Mouse (Mus musculus): ENCODE measurements at regions not wholly inside any gene's neighbourhood (a gene's known extent, or its start where the extent isn't known, plus 50 kb on each side); places are given as distances from the start of the nearest gene placed in this dataset.

- H3K4me2 ChIP-seq (ENCODE audit: insufficient read depth, low read depth, poor library complexity, severe bottlenecking), result peak overlapping the region; percentile 52; the same call in 1 of the 2 replicates
- H3K79me2 ChIP-seq (replicated peaks; ENCODE audit: control insufficient read depth, extremely low read depth, insufficient read depth, poor library complexity, severe bottlenecking), result no peaks in the 10 kb centered on the region
- no peaks in the 10 kb centered on the region for H3K27me3 ChIP-seq (replicated peaks)
- in situ Hi-C loops (cut with MboI; ENCODE audit: low pct_ligation_motif_present, low pct_unique_long_range_greater_than_20kb, low sequenced_read_pairs), result no loop called here
- H3K9me3 ChIP-seq (replicated peaks; ENCODE audit: low read length), result peaks cover 12% of the 10 kb centered on the region
- peaks cover 9 to 55% of the 10 kb centered on the region in 2 experiments; a peak in 3 of 4 replicates for H3K4me1 ChIP-seq (ENCODE audit: control insufficient read depth in 1 of 2, insufficient read depth in 2 of 2)
- DNase-seq (ENCODE audit: extremely low read depth), result peak; percentile 75
- dilution Hi-C loops (cut with MboI; ENCODE audit: extremely low pct_ligation_motif_present, extremely low pct_unique_long_range_greater_than_20kb, low sequenced_read_pairs), result no loop called here
- H3K27ac ChIP-seq (ENCODE audit: insufficient read depth, low read depth), result peak overlapping the region; percentile 3; the same call in 1 of the 2 replicates
- no peak overlapping the region for H3K9ac ChIP-seq (ENCODE audit: insufficient read depth, low read depth)
- no peak overlapping the region for H3K4me3 ChIP-seq (replicated peaks in 1 of 3; ENCODE audit: low read depth in 2 of 3, low read length in 2 of 3, poor library complexity in 1 of 3)
- TF ChIP-seq IRF4 (IDR thresholded peaks at IDR 0.05; ENCODE audit: low read depth, low read length) (peak; percentile 26; the same call in 1 of the 2 replicates), EP300 (IDR thresholded peaks at IDR 0.05; ENCODE audit: low read length) (peak; percentile 34), ETS1 (conservative IDR thresholded peaks at IDR 0.05; ENCODE audit: low read depth, low read length) (peak; percentile 29; the same call in 1 of the 2 replicates), TBP (conservative IDR thresholded peaks at IDR 0.05; ENCODE audit: low read depth, low read length) (0 out of 2 replicates have a peak, but pooled peaks have one; percentile 22), MEF2A (IDR thresholded peaks at IDR 0.05; ENCODE audit: borderline replicate concordance, low read depth, low read length) (0 out of 2 replicates have a peak, but pooled peaks have one; percentile 48), CHD2 (IDR thresholded peaks at IDR 0.05; ENCODE audit: low read length) (no peak)
- H3K36me3 ChIP-seq (replicated peaks in 1 of 2; ENCODE audit: control insufficient read depth in 1 of 2, insufficient read depth in 1 of 2, low read length in 1 of 2), result no peaks in the 10 kb centered on the region
Observed at GRCm38 (mm10) chr11:16611741-16612140, 103.5 kb upstream of the Sec61g start.

GRCm38 (mm10) chr11:16612524-16612923, 104.2 kb upstream of the Sec61g start:
- H3K9me3 ChIP-seq (replicated peaks; ENCODE audit: low read length), result peaks cover 12% of the 10 kb centered on the region
- H3K27me3 ChIP-seq (replicated peaks), result no peaks in the 10 kb centered on the region
- no peak overlapping the region for H3K9ac ChIP-seq (ENCODE audit: insufficient read depth, low read depth)
- TF ChIP-seq BHLHE40 (IDR thresholded peaks at IDR 0.05; ENCODE audit: low read depth, low read length), result no peak
- no peak for TF ChIP-seq MAZ (IDR thresholded peaks at IDR 0.05; ENCODE audit: low read depth, low read length)
- TF ChIP-seq MYC (IDR thresholded peaks at IDR 0.05; ENCODE audit: low read depth, low read length), result no peak
- no peak for TF ChIP-seq MXI1 (IDR thresholded peaks at IDR 0.05; ENCODE audit: low read depth, low read length)
- TF ChIP-seq MEF2A (IDR thresholded peaks at IDR 0.05; ENCODE audit: borderline replicate concordance, low read depth, low read length), result no peak
- TF ChIP-seq TCF12 (IDR thresholded peaks at IDR 0.05; ENCODE audit: low read depth, low read length), result no peak
- no peak for TF ChIP-seq POLR2A (IDR thresholded peaks at IDR 0.05; ENCODE audit: low read depth, low read length)
- TF ChIP-seq MAX (IDR thresholded peaks at IDR 0.05; ENCODE audit: low read length), result no peak
- no peak for TF ChIP-seq NELFE (IDR thresholded peaks at IDR 0.05; ENCODE audit: low read depth, low read length)
- no peak for TF ChIP-seq IRF4 (IDR thresholded peaks at IDR 0.05; ENCODE audit: low read depth, low read length)
- no peak for TF ChIP-seq EP300 (IDR thresholded peaks at IDR 0.05; ENCODE audit: low read length)
- no peak for TF ChIP-seq UBTF (IDR thresholded peaks at IDR 0.05; ENCODE audit: low read depth, low read length)
- no peak overlapping the region for H3K4me3 ChIP-seq (replicated peaks in 1 of 3; ENCODE audit: low read depth in 2 of 3, low read length in 2 of 3, poor library complexity in 1 of 3)
- no peak for DNase-seq (ENCODE audit: extremely low read depth)
- H3K4me2 ChIP-seq (ENCODE audit: insufficient read depth, low read depth, poor library complexity, severe bottlenecking), result no peak overlapping the region
- in situ Hi-C loops (cut with MboI; ENCODE audit: low pct_ligation_motif_present, low pct_unique_long_range_greater_than_20kb, low sequenced_read_pairs), result no loop called here
- dilution Hi-C loops (cut with MboI; ENCODE audit: extremely low pct_ligation_motif_present, extremely low pct_unique_long_range_greater_than_20kb, low sequenced_read_pairs), result no loop called here
- peaks cover 8 to 47% of the 10 kb centered on the region in 2 experiments; a peak in 3 of 4 replicates for H3K4me1 ChIP-seq (ENCODE audit: control insufficient read depth in 1 of 2, insufficient read depth in 2 of 2)
- H3K79me2 ChIP-seq (replicated peaks; ENCODE audit: control insufficient read depth, extremely low read depth, insufficient read depth, poor library complexity, severe bottlenecking), result no peaks in the 10 kb centered on the region
- H3K27ac ChIP-seq (ENCODE audit: insufficient read depth, low read depth), result no peak overlapping the region
- H3K36me3 ChIP-seq (replicated peaks in 1 of 2; ENCODE audit: control insufficient read depth in 1 of 2, insufficient read depth in 1 of 2, low read length in 1 of 2), result no peaks in the 10 kb centered on the region
